Mouse (Mus musculus): ENCODE results near the gene Gm4869.

Gene Gm4869

DNA sequence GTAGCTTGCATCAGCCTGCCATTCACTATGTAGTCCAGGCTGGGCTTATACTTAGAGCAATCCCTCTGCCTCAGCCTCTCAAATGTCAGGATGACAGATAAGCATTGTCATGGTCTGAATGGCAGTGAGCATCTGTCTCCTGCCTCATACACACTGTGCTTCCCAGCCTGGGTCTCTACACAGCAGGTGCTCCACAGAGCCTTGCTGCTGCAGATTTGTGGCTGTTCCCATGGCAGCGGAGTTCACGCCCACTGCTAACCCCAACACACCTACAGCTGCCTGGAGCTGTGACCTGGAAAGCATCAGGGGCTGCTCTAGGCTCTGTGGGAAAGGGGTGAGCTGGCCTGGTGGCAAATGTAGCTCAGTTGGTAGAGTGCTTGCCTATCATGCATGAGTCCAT is 19.5 kb downstream of the Gm4869 start:
- DNase-seq (ENCODE audit: low read depth, low spot score), result no peak

DNA sequence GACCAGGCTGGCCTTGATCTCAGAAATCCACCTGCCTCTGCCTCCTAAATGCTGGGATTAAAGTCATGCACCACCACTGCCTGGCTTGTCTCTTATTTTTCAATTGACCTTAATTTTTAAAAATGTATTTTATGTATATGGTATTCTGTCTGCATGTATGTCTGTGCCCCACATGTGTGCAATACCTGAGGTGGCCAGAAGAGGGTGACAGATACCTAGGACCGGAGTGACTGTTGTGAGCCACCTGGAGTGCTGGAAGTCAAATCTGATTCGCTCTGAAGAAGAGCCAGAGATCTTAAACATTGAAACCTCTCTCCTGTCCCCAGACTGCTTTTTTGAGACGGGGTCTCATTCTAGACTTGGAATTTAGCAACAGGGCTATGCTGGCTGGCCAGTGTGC is 26.9 kb downstream of the Gm4869 start:
- DNase-seq (ENCODE audit: low read depth, low spot score), result peak; percentile 42

DNA sequence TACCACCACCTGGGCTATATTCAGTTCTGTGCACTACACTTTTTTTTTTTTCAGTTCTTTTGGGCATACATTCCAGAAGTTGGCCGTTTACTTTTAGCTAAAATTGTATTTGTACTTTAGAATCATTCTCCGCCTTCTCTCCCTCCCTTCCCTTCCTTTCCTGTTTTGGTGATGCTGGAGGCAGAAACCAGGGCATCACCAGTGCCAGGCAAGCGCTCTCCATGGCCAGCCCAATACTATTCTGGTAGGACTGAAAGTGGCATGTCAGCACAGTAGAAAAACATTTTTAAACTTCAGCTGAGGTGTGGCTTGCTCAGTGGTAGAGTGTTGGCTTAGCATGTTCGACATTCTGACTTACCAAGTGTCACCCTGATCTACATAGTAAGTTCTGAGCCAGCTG is 36.0 kb downstream of the Gm4869 start:
- no peak for DNase-seq (ENCODE audit: low read depth, low spot score)

DNA sequence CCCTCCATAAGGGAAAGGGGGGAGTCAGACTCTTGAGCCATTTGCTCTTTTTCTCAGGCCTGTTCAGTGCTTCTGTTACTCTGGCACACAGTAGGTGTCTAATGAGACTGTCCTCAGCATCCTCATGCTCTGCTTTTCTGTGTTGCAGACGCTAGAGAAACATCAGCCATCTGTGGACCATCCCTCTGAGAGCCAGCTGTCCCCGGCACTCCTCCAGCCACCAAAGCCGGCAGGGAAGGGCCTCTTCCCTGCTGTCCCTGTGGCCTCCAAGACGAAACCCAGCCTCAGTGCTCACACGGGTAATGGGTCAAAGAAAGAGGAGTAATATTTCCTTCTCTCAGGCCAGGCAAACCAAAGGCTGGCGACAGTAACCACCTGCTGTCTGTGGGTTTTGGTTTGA is 45.7 kb downstream of the Gm4869 start:
- no peak for DNase-seq (ENCODE audit: low read depth, low spot score)

DNA sequence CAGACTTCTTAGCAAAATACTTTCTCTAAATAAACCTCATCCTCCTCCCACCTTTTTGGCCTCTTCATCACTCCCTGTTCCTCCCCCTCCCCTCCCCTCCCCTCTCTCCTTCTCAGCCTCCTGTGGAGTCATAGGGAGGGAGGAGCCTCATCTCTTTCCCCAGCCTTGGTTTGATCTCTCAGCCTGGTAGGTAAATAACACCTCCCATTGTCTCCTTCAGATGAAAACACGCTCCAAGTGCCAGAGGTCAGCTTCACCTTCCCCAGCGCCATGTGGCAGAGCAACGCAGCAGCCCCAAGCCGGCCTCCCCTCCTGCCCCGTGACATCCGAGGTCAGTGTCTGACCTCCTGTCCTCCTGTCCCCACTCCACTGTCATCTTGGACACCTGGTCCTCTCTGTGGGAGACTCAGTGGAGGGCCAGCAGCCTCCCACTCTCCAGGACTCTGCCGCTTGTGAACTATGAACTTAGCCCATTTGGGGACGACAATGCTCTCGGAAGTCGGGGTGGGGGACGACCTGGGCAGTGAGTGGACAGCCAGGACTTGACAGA is 47.3 kb downstream of the Gm4869 start:
- DNase-seq (ENCODE audit: low read depth, low spot score), result no peak

DNA sequence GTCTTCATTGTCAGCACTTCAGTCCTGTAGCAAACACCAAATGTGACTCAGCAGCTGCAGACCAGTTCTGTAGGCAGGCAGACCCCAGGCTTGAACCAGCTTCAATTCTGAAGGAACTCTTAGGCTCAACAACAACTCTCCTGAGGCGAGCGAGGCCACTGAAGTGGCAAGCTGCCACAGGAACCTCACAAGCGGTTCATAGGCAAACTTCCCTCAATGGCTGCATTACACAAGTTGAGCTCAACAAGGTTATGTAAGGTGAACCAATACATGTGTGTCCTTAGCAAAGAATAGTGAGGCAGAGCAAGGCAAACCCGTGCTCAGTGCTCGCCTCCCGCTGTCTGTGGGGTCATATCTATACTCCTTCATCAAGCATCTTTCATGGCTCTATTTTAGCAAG is 52.7 kb downstream of the Gm4869 start:
- DNase-seq (ENCODE audit: low read depth, low spot score), result no peak

DNA sequence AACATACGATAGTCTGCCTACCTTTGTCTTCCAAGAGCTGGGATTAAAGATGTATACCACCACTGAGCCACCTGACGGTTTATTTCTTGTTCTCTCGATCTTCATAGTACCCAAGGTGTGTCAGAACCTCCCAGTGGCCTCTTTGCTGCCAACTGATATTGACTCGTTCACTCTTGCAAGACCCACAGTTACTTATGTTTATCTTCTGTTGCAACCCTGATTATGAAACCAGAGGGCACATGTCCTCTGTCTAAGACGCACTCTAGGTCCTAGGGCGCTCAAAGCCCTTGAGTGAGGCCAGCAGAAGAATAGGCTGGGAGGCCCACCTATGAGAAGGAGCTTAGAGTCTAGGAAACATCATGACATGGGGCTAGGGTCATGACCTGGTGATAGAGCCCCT is 55.3 kb downstream of the Gm4869 start:
- no peak for DNase-seq (ENCODE audit: low read depth, low spot score)

DNA sequence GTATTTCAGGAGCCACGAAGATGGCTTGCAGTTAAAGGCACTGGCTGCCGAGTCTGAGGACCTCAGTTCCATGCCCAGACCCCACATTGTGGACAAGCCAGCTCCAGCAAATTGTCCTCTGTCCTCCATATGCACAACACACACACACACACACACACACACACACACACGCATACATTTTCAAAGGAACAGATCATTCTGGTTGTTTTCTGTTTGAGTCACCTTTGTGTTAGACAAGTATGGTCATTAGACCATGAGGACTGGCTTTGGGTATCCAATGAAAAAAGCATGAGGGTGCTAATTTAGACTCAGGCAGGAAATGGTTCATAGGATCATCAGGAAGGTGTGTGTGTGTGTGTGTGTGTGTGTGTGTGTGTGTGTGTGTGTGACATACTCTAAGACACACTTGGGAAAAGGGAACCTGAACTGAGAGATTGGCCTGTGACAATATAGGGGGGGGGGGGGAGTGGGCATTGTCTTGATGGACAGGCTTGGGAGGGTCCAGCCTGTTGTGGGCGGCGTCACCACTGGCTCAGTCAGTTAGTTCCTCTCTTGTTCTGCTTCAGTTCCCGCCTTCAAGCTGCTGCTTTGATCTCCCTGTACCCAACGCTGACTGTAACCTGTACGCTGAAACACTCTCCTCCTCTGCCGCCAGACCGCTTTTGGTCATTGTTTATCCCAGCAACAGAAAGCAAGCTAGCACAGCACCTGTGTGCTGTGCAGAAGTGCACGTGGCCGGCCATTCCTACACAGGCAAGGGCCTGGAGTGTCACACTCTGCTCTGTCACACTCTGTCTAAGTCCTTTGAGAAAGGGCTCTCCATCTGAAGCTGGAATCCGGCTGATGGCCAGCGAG is 56.8 kb downstream of the Gm4869 start:
- DNase-seq (ENCODE audit: low read depth, low spot score), result peak; percentile 56

DNA sequence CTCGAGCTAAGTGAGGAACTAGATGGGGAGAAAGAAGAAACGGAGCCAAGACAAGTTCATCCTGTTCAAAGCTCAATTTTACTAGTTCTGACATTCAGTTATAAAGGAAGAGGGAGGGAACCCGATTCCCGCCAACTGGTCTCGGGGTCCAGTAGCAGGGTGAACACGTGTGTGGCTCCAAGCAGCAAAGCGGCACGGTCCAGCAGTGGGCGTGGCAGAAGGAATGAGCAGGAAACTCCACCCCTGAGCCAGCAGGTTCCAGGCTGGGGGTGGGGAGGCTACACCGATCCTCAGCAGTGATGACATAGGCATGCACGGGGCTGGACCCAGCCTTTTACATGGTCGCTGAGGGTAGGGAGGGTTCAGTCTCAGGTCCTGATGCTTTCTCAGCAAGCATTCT is 57.5 kb downstream of the Gm4869 start:
- DNase-seq (ENCODE audit: low read depth, low spot score), result peak; percentile 45

DNA sequence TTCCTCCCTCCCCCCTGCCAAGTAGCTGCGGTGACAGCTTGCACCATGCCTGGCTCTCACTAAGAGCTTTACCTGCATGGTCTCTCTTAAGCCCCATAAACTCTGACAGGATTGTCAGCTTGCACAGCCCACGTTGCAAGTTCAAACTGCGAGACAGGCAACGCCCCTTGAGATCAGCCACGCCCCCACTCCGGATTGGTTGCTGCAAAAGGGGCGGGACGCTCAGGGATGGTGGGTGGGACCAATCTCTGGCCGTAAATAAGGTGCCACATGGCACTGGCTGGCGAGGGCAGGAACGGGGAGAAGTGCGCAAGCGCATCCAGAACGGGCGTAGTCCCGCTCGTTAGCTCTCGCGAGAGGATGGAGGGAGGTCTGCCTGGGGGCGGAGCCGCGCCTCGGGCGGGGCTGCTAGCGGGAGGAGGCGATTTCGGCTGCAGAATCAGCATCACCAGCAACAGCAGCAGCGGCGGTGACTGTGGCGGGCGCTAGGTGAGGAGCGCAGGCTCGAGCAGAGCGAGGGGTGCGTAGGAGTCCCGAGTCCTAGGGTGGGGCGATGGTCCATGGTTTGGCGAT is 59.8 kb downstream of the Gm4869 start, which contains the start of gene Chst12:
Gene Chst12, plus strand, starts transcription at position 343 of the 573 bp plus-strand sequence.
- peak; percentile 100 for DNase-seq (ENCODE audit: low read depth, low spot score)

DNA sequence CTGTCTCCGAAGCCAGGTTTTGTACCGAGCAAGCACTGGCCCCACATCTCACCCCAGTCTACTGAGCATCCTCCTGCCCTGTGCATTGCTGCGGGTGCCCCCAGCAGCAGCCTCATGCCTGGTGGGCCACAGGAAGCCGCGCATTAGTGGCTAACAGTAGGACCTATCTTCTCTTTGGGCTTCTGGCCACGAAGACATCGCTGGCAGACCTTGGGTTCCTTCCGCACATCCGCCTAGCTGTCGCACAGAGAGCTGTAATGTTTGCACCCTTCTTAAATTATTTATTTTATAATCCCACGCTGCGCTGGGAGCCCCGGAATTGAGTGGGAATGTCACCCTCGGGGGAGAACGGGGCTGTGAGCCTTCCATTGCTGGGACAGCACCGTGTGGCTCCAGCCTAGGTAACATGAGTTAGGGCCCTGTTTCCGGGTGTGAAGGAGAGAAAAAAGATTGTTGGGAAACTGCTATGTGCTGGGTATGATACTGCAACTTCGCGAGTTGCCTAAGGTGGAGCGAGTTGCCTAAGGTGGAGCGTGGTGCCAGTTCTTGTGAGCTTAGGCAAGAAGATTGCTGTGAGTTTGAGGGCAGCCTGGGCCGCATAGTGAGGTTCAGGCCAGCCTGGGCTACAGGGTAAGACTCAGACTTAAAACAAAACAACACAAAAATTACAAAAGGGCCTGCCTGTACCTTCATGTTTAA is 60.8 kb downstream of the Gm4869 start:
- DNase-seq (ENCODE audit: low read depth, low spot score), result peak; percentile 38

DNA sequence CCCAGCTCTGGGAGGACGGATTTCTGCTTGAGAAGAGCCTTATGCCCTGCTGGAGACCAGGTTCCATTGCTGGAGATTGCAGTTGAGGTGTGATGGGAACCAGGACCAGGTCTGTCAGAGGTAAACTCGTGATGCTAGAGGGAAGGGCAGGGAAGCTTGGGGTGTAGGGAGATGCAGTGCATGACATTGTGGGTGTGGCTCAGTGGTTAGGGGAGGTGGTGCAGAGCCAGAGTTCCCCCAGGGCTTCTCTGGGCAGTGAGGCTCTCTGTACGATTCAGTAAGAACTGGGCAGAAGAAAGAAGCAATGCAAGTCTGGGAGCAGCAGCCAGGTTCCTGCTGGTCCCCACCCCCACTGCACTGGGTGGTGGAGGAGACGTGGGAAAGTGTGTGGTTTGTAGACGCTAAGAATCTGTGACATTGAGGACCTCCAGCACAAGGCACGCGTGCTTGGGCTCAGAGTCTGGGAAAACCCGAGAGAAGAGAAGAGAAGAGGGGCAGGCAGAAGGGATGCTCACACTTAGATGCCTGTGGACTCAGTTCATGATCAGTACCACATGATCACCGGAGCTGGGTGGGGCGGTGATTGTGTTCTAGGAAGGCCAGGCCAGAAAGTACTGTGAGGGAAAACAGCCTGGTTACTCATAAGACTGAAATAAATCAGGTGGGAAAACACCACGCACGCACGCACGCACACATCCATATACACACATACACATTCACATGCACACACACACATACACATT is 62.2 kb downstream of the Gm4869 start:
- no peak for DNase-seq (ENCODE audit: low read depth, low spot score)

DNA sequence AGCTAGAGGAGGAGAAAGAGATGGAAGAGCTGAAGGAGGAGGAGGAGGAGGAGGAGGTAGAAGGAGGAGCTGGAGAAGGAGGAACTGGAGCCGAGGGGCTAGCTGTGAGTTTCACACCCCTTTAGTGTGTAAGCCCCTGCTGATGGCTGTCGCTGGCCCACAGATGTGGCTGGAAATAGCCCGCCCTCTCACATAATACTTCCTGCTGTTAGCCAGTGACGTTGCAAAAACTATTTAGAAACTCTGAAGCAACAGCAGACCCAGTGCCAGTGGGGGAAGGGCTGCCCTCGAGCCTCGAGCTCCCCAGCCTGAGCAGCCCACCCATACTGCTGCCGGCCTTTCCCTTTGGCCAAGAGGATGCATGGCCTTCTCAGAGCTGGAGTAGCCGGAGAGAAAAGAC is 63.2 kb downstream of the Gm4869 start:
- DNase-seq (ENCODE audit: low read depth, low spot score), result no peak

DNA sequence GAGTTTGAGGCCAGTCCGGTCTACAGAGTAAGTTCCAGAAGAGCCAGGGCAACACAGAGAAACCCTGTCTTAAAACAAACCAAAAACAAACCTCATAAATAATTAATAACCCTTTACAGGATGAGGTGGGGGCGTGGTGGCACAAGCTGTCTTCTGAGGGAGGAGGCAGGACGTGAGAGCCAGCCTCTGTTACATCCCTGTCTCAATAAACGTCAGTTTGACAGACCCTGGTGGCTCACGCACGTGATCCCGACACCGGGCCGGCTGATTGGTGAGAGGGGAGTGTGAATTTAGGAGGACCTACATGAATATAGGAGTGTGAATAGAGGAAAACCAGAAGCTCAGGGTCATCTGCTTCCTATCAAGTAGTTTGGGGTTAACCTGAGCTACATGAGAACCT is 63.8 kb downstream of the Gm4869 start:
- no peak for DNase-seq (ENCODE audit: low read depth, low spot score)

DNA sequence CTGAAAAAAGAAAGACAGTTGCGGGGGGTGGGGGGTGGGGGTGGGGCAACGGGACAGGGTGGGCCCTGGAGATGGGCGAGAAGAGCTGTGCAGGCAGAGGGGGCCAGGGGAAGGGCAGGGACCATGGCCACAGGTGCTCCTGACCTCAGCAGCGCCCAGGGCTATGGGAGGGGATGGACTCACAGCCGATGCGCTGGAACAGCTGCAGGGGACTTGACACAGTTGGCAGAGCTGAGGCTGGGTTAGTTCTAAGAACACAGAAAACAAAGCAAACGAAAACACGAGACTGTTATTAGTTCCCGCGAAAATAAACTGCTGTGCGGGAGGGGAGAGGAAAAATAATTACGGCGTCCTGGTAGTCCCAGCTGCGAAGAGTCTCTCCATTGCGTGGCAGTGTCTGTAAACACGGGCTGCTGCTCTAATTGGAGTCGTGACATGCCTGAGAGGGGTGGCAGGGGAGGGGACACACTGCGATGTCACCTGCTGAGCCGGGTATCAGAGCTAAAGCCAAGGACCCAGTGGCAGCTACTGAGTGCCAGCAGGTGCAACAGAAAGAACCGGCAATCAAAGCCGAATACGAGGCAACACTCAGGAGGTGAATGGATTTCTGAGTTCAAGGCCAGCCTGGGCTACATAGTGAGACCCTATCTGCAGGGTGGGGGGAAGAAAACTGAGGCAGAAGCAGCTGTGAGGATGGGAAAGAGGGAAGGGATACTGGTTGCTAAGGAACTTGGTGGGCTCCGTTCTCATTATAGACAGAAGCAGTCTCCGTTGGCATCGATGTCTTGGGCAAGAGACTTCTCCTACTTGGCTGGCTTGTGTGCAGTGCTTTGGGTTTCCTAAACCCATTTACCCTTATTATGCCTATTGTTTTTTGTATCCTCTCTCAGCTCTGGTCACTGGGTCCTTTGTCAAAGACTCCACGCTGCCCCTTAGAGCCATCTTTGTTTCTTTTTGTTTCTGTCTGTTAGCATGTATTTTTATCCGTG is 64.9 kb downstream of the Gm4869 start:
- no peak for DNase-seq (ENCODE audit: low read depth, low spot score)

DNA sequence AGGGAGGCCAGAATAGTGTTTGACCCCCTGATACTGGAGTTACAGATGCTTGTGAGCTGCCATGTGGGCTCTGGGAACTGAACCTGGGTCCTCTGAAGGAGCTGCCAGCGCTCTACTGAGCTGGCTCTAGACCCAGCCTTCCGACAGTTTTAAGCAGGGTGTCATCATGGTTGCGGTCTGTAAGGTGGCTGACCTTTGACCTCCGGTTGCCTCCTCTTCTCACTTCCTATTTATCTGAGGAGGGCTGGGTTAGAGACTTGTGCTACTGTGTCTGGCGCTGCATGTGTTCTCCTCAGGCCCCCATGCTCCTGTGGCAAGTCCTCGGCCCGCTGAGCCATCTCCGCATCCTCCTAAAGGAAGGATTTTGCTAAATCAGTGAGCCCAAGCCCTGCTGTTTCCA is 68.5 kb downstream of the Gm4869 start:
- DNase-seq (ENCODE audit: low read depth, low spot score), result peak; percentile 25

DNA sequence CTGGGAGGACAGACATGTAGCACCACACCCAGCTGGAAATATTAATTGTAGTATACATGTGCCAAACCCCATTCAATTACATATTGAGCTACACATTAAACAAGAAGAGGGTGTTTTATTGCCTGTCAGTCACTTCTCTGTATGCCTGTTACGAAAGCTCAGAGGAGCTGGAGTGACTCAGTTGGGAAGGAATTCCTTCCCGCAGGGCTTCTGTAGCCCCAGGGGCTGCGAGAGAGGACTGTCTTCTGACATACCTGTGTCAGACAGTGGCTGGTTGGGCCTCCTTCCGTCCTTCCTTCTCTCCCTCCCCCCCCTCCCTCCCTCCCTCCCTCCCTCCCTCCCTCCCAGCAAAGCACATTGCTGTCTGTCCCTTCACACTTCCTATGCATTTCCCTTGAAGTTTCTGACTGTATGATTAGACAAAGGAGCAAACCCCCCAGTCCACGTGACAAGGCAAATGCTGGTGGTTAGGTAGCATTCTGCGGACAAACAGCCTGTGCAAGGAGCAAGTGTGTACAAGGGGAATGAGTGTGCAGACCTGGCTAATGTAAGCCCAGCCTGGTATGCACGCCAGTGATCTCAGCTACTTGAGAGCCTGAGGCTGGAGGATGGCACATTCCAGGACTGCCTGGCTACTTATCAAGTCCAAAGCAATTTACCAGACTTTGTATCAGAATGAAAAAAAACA is 69.5 kb downstream of the Gm4869 start:
- no peak for DNase-seq (ENCODE audit: low read depth, low spot score)

DNA sequence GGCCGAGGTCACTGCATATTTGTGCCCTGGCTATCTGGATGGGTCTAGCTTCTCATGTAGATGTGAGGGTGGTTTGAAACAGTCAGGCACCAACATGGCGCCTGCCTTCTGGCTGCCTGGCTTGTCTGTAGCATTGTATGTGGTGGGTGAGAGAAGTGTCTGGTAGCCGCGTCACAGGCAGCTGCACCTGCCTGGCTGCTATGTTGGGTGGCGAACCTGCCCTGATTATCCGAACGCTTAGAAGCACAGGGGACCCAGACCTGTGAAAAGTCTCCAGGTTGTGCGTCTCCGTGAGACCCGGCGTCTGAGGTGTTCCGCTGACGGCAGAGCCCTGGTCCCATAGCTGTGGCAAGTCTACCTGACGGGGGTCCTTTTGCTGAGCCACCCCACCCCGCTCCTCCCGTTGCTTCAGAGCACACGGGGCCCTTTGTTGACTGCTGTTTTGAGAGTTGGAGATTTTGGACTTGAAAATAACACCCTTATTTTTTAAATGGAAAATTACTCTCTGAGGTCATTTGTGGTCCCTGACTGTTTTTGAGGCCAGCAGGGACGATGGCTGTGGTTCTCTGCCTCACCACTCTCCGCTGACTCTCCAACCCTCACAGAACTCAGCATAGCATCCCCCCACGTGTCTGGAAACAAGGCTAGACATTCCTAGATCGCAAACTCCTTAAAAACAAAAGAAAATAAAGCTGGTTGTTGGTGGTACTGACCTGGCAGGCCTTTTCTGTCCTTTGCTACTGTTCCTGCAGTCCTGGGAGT is 71.9 kb downstream of the Gm4869 start:
- DNase-seq (ENCODE audit: low read depth, low spot score), result no peak

DNA sequence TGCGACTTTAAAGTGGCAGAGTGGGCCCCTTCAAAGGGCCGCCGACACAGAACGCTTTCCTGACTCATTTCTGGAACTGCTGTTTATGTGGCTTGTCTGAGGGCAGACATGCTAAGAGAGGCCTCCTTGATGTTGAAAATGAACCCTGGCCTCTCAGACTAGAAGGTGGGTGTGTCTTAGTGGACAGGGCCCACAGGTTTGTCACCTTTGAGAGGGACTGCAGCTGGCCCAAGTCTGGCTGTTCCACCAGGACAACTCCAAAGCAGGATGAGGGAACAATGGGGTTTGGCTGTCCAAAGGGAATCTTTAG is 72.4 kb downstream of the Gm4869 start:
- DNase-seq (ENCODE audit: low read depth, low spot score), result peak; percentile 44
